Mouse (Mus musculus): ENCODE measurements around the gene Atg4a.

GRCm38 (mm10) chrX:141165067-141165466 is 208.4 kb downstream of the Atg4a start:
- TF ChIP-seq CTCF (IDR thresholded peaks at IDR 0.05; ENCODE audit: extremely low read depth, insufficient read depth, low read length), result no peak
- TF ChIP-seq POLR2A (IDR thresholded peaks at IDR 0.05; ENCODE audit: extremely low read depth, insufficient read depth, low read length), result no peak
